Mouse (Mus musculus) spleen, adult 2 months (tissue): ENCODE results near the gene Apbb2.

Experiments
- CTCF ChIP-seq: fragments of 200-500 bp; IDR thresholded peaks from 2 replicates; pipeline ENCODE4 v1.5.1; 2011; ENCODE audit warnings: mild to moderate bottlenecking, inconsistent platforms; ENCODE audit not compliant: insufficient read depth, insufficient read length, insufficient replicate concordance; ENCODE audit errors: extremely low read depth
- POLR2A ChIP-seq: fragments of 200-500 bp; IDR thresholded peaks from 2 replicates; pipeline ENCODE4 v1.6.1; 2011; ENCODE audit warnings: low read depth, low read length, inconsistent platforms

DNA sequence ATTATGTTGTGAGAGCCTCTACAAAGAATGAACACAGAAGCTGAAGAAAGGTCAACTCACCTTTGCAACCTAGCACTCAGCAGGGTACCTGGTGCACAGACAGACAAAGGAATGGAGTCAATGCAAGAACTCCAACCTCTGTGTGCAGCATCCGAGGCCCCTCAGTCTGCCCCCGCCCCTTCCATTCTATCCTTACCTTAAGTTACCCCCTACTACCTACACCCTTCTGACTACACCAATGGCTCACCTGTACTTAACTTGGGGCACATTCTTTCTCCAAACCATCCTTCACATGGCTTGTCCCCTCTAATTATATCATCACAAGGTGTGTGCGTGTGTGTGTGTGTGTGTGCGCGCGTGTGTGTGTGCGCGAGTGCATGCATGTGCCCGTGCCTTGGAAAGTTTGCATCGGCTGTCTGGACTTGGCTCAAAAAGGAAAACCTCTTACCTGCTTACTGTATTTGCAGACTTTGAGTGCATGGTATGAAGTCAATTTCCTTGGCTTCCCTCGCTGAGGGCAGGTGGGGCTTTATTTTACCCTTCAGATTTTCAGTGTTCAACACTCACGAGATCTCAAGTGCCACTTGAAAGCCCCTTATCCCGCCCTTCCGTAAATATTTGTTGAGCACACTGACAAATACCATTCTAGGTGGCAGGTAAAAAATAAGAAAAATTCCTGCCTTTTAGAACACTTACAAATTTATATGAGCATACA is 84.7 kb downstream of the Apbb2 start:
- TF ChIP-seq CTCF = no peak
- no peak for TF ChIP-seq POLR2A
